Mouse (Mus musculus): ENCODE measurements around the gene Atp8a2. TPM values are rescaled to one million over a fixed set of nuclear protein-coding genes. Genes with fewer than 3 reads are reported as not detected.
A peak's percentile ranks its signal among the peaks of the same experiment; 100 is the strongest.

Gene Atp8a2
- polyA plus RNA-seq, 1 experiment from 2014 or later = 3.3 TPM

DNA sequence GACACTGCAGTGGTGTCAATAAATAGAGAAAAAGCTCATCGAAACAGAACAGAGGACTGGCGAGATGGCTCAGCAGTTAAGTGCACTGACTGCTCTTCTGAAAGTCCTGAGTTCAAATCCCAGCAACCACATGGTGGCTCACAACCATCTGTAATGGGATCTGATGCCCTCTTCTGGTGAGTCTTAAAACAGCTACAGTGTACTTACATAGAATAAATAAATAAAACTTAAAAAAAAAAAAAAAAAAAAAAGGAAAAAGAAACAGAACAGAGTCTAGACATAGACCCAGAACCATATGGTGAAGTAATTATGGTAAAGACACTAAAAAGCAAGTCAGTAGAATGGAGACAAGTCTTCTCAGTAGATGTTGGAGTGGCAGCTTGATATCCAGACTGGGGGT lies 15.7 kb downstream of the Atp8a2 start:
- Histone ChIP-seq H3K4me2 (no peak overlapping the region), H3K9me3 (replicated peaks) (no peaks in the 10 kb centered on the region), H3K36me3 (0 out of 2 replicates have a peak, but pooled peaks cover 4% of the 10 kb centered on the region), H3K9ac (no peak overlapping the region), H3K4me3 (no peak overlapping the region), H3K27ac (no peak overlapping the region), H3K27me3 (replicated peaks) (peaks cover 20% of the 10 kb centered on the region), H3K4me1 (peaks cover 29% of the 10 kb centered on the region)
- no peak for ATAC-seq
- WGBS (ENCODE audit: insufficient replicate concordance) = 62% methylated on average over 2 of the region's 2 CpGs

GRCm38 (mm10) chr14:60178571-60178955 lies 18.4 kb downstream of the Atp8a2 start:
- no peaks in the 10 kb centered on the region for H3K9me3 ChIP-seq (replicated peaks)
- peaks cover 42% of the 10 kb centered on the region for H3K27me3 ChIP-seq (replicated peaks)
- ATAC-seq = no peak
- H3K36me3 ChIP-seq = 0 out of 2 replicates have a peak, but pooled peaks cover 4% of the 10 kb centered on the region
- no peak overlapping the region for H3K27ac ChIP-seq
- H3K9ac ChIP-seq = no peak overlapping the region
- peaks cover 29% of the 10 kb centered on the region for H3K4me1 ChIP-seq
- H3K4me2 ChIP-seq = peak overlapping the region; percentile 90
- peak overlapping the region; percentile 64; the same call in 1 of the 2 replicates for H3K4me3 ChIP-seq
- 3% methylated on average over 2 of the region's 2 CpGs for WGBS (ENCODE audit: insufficient replicate concordance)

GRCm38 (mm10) chr14:60177614-60178570 lies 19.1 kb downstream of the Atp8a2 start:
- WGBS (ENCODE audit: insufficient replicate concordance) = 6% methylated on average over 37 of the region's 37 CpGs
- ATAC-seq = peak; percentile 31
- H3K36me3 ChIP-seq = 0 out of 2 replicates have a peak, but pooled peaks cover 4% of the 10 kb centered on the region
- no peaks in the 10 kb centered on the region for H3K9me3 ChIP-seq (replicated peaks)
- H3K4me1 ChIP-seq = peaks cover 29% of the 10 kb centered on the region
- peaks cover 43% of the 10 kb centered on the region for H3K27me3 ChIP-seq (replicated peaks)
- H3K4me2 ChIP-seq = peak overlapping the region; percentile 90
- peak overlapping the region; percentile 64 for H3K27ac ChIP-seq
- peak overlapping the region; percentile 64 for H3K4me3 ChIP-seq
- H3K9ac ChIP-seq = peak overlapping the region; percentile 65

GRCm38 (mm10) chr14:60176891-60177613 lies 19.9 kb downstream of the Atp8a2 start:
- Histone ChIP-seq H3K4me1 (peaks cover 29% of the 10 kb centered on the region), H3K36me3 (0 out of 2 replicates have a peak, but pooled peaks cover 4% of the 10 kb centered on the region), H3K4me2 (peak overlapping the region; percentile 90), H3K4me3 (peak overlapping the region; percentile 64), H3K27me3 (replicated peaks) (peaks cover 45% of the 10 kb centered on the region), H3K9me3 (replicated peaks) (no peaks in the 10 kb centered on the region), H3K27ac (peak overlapping the region; percentile 64), H3K9ac (peak overlapping the region; percentile 65)
- 1% methylated on average over 81 of the region's 84 CpGs for WGBS (ENCODE audit: insufficient replicate concordance)
- ATAC-seq = peak; percentile 73

DNA sequence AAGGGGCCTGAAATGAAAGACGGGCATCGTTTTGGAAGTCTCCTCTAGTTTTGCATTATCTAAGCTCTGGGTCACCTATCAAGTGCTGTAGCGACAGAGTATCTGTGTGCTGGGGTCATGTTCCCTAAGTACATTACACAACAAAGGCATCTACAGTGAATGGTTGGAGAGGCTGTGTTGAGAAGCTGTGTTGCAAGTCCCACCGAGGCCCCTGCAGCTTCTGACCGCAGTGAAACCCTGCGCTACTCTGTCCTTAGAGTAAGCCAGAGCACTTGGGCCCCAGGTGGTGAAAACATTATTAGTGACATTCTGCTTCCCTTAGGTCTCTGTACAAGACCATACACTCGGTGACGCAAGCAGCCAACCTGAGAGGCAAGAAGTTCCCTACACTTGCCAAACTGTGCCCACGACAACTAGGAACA lies 20.5 kb downstream of the Atp8a2 start:
- no peaks in the 10 kb centered on the region for H3K9me3 ChIP-seq (replicated peaks)
- no peak overlapping the region for H3K9ac ChIP-seq
- peak overlapping the region; percentile 64 for H3K4me3 ChIP-seq
- ATAC-seq = peak; percentile 35
- H3K27me3 ChIP-seq (replicated peaks) = peaks cover 45% of the 10 kb centered on the region
- 0 out of 2 replicates have a peak, but pooled peaks cover 4% of the 10 kb centered on the region for H3K36me3 ChIP-seq
- peak overlapping the region; percentile 90 for H3K4me2 ChIP-seq
- peak overlapping the region; percentile 64; the same call in 1 of the 2 replicates for H3K27ac ChIP-seq
- 21% methylated on average over 9 of the region's 9 CpGs for WGBS (ENCODE audit: insufficient replicate concordance)
- peaks cover 29% of the 10 kb centered on the region for H3K4me1 ChIP-seq

GRCm38 (mm10) chr14:60172286-60173055 lies 24.5 kb downstream of the Atp8a2 start:
- no peak overlapping the region for H3K27ac ChIP-seq
- H3K9me3 ChIP-seq (replicated peaks) = no peaks in the 10 kb centered on the region
- WGBS (ENCODE audit: insufficient replicate concordance) = 63% methylated on average over 12 of the region's 12 CpGs

GRCm38 (mm10) chr14:60170845-60171610 lies 26.0 kb downstream of the Atp8a2 start:
- H3K27ac ChIP-seq = no peak overlapping the region

More at GRCm38 (mm10) chr14:60172286-60173055, 24.5 kb downstream of the Atp8a2 start:
- Histone ChIP-seq H3K27me3 (replicated peaks) (peaks cover 37% of the 10 kb centered on the region), H3K4me1 (peaks cover 8% of the 10 kb centered on the region), H3K9ac (no peak overlapping the region), H3K4me2 (no peak overlapping the region), H3K36me3 (no peaks in the 10 kb centered on the region), H3K4me3 (no peak overlapping the region)
- ATAC-seq = no peak

GRCm38 (mm10) chr14:60163367-60163766 lies 33.6 kb downstream of the Atp8a2 start:
- WGBS (ENCODE audit: insufficient replicate concordance) = 59% methylated on average over 3 of the region's 3 CpGs
- H3K27me3 ChIP-seq (replicated peaks) = no peaks in the 10 kb centered on the region
- H3K36me3 ChIP-seq = no peaks in the 10 kb centered on the region
- H3K4me1 ChIP-seq = no peaks in the 10 kb centered on the region
- no peaks in the 10 kb centered on the region for H3K9me3 ChIP-seq (replicated peaks)
- no peak overlapping the region for H3K27ac ChIP-seq
- H3K9ac ChIP-seq = no peak overlapping the region
- no peak overlapping the region for H3K4me2 ChIP-seq
- H3K4me3 ChIP-seq = no peak overlapping the region
- no peak for ATAC-seq

More at GRCm38 (mm10) chr14:60170845-60171610, 26.0 kb downstream of the Atp8a2 start:
- Histone ChIP-seq H3K4me3 (no peak overlapping the region), H3K9me3 (replicated peaks) (no peaks in the 10 kb centered on the region), H3K27me3 (replicated peaks) (peaks cover 22% of the 10 kb centered on the region), H3K4me1 (no peaks in the 10 kb centered on the region), H3K9ac (no peak overlapping the region), H3K36me3 (no peaks in the 10 kb centered on the region), H3K4me2 (no peak overlapping the region)
- ATAC-seq = no peak
- WGBS (ENCODE audit: insufficient replicate concordance) = 70% methylated on average over 16 of the region's 16 CpGs

DNA sequence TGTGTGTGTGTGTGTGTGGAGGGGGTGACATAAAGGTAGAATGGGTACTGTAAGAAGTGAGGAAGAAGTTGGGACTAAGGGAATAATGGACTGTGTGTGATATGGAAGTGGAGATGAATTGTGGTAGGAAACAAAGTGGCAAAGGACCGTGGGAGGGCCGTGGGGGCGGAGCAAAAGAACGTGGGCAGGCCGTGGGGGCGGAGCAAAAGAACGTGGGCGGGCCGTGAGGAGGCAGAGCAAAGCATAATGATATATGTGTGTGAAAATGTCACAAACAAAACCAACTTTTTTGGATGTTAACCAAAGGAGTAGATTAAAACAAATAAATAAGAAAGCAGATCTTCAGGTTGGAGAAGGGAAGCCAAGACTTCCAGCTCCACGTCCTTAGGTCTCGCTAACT lies 44.6 kb downstream of the Atp8a2 start:
- Histone ChIP-seq H3K9me3 (replicated peaks) (no peaks in the 10 kb centered on the region), H3K27me3 (replicated peaks) (no peaks in the 10 kb centered on the region), H3K27ac (no peak overlapping the region), H3K9ac (no peak overlapping the region), H3K4me2 (no peak overlapping the region), H3K4me1 (no peaks in the 10 kb centered on the region), H3K36me3 (no peaks in the 10 kb centered on the region), H3K4me3 (no peak overlapping the region)
- no peak for ATAC-seq
- 64% methylated on average over 11 of the region's 11 CpGs for WGBS (ENCODE audit: insufficient replicate concordance)

- no peaks in the 10 kb centered on the region for H3K9me3 ChIP-seq (replicated peaks)
- no peak overlapping the region for H3K4me2 ChIP-seq
- no peak overlapping the region for H3K9ac ChIP-seq
- ATAC-seq = no peak
- no peaks in the 10 kb centered on the region for H3K27me3 ChIP-seq (replicated peaks)
- no peaks in the 10 kb centered on the region for H3K36me3 ChIP-seq
- no peaks in the 10 kb centered on the region for H3K4me1 ChIP-seq
- H3K4me3 ChIP-seq = no peak overlapping the region
- no peak overlapping the region for H3K27ac ChIP-seq
- 44% methylated on average over 3 of the region's 3 CpGs for WGBS (ENCODE audit: insufficient replicate concordance)
Measured at GRCm38 (mm10) chr14:60148893-60149292, 48.1 kb downstream of the Atp8a2 start.

GRCm38 (mm10) chr14:60143234-60143633 lies 53.7 kb downstream of the Atp8a2 start:
- 75% methylated on average over 10 of the region's 10 CpGs for WGBS (ENCODE audit: insufficient replicate concordance)
- no peak for ATAC-seq

More at GRCm38 (mm10) chr14:60143234-60143633, 53.7 kb downstream of the Atp8a2 start:
- Histone ChIP-seq H3K4me3 (no peak overlapping the region), H3K27me3 (replicated peaks) (no peaks in the 10 kb centered on the region), H3K4me1 (no peaks in the 10 kb centered on the region), H3K36me3 (no peaks in the 10 kb centered on the region), H3K27ac (no peak overlapping the region), H3K4me2 (no peak overlapping the region), H3K9me3 (replicated peaks) (no peaks in the 10 kb centered on the region), H3K9ac (no peak overlapping the region)
